Mouse (Mus musculus) lung, adult 2 months (tissue): ENCODE measurements around the gene Med16. TPM values are rescaled to one million over a fixed set of nuclear protein-coding genes. Genes with fewer than 3 reads are reported as not detected.
A peak's percentile ranks its signal among the peaks of the same experiment; 100 is the strongest.
"Not testable (repeated sequence)": the region's sequence is repeated elsewhere in the genome, so short reads cannot be mapped to it uniquely, and the experiment has no call there.

Source experiments
- DNase-seq: peaks from one replicate; pipeline ENCODE4 v3.0.0; 2022
- H3K4me1 ChIP-seq: fragments of 200-500 bp; 2 replicates; pipeline ENCODE4 v1.6.1; 2011; ENCODE audit warnings: low read length; ENCODE audit not compliant: control insufficient read depth, insufficient read depth
- H3K4me3 ChIP-seq: fragments of 200-500 bp; replicated peaks from 2 replicates; pipeline ENCODE3; 2011; ENCODE audit warnings: low read depth, mild to moderate bottlenecking, control low read depth, low read length; ENCODE audit errors: extremely low read depth
- CTCF ChIP-seq: fragments of 200-500 bp; IDR thresholded peaks from 2 replicates; pipeline ENCODE4 v1.5.1; 2011; ENCODE audit warnings: mild to moderate bottlenecking, low read length, control low read depth; ENCODE audit not compliant: insufficient read depth
- POLR2A ChIP-seq: fragments of 200-500 bp; IDR thresholded peaks from 2 replicates; pipeline ENCODE4 v1.6.1; 2011; ENCODE audit warnings: low read depth, mild to moderate bottlenecking, control low read depth, low read length, borderline replicate concordance; ENCODE audit errors: extremely low read depth
- WGBS: fragments of 180-500 bp; shearing (Covaris S2); methylation state at CpG from one replicate; pipeline ENCODE4 v1.1.7; 2018; 5-methylcytosine and 5-hydroxymethylcytosine counted together
- polyA plus RNA-seq: library from polyadenylated mRNA; depleted of rRNA; stranded (reverse); fragments of >200 nt; gene quantifications from 2 replicates; pipeline ENCODE4 v1.2.3, GENCODE M21; 2012

Gene Med16
- polyA plus RNA-seq, 1 experiment: 76.2 TPM

DNA sequence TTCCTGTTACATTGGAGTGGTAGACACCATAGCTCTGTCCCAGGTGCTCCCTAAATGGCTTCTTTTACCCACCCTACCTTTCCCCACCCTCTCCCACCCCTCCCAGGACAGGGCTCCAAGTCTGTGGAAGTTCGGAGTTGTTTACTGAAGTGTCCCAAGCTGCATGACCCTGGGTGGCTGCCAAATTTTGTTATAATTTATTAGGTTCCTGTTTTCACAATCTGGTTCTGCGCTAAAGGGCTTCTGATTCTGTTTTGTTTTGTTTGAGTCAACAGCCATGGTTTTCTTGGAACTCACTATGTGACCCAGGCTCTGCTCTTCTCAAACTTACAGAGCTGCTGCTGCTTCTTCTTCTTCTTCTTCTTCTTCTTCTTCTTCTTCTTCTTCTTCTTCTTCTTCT is 19.3 kb downstream of the Med16 start:
- Histone ChIP-seq H3K4me3 (no peak overlapping the region), H3K4me1 (peaks cover under 1% of the 10 kb centered on the region; the same call in 1 of the 2 replicates)
- DNase-seq: no peak
- TF ChIP-seq CTCF (no peak), POLR2A (no peak)
- 16% methylated on average over 2 of the region's 2 CpGs for WGBS

DNA sequence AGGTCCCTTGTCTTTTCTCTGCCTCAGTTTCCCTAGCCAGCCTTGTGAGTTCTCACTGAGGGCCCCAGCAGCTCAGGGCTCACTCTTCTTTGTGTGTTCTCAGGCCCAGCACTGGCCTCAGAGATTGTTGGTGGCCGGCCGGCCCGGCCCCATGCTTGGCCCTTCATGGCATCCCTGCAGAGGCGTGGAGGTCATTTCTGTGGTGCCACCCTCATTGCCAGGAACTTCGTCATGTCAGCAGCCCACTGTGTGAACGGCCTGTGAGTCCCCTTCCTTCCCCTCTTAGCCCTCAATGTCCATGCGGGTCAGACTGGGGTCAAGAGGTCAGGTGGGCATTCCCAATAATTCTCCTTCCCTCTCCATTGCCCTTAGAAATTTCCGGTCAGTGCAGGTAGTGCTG is 22.1 kb downstream of the Med16 start:
- H3K4me1 ChIP-seq: peaks cover 5% of the 10 kb centered on the region; the same call in 1 of the 2 replicates
- no peak for DNase-seq
- no peak overlapping the region for H3K4me3 ChIP-seq
- no peak for TF ChIP-seq CTCF
- TF ChIP-seq POLR2A: no peak
- 84% methylated on average over 8 of the region's 8 CpGs for WGBS

DNA sequence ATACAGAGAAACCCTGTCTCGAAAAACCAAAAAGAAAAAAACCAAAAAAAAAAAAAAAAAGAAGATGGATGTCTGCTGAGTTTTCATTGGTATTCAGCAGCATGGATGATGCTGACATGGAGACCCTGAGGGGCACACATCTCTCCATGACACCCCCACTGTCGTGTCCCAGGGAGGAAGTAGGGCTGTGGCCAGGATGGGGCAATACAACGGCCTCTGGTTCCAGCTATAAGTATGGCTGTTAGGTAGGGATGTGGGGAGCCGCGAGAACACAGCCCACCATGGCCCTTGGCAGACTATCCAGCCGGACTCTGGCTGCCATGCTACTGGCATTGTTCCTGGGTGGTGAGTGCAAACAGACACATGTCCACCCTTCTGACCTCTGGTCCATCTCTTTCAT is 22.7 kb downstream of the Med16 start, which contains the start of gene Elane:
Elane (plus strand) TSS at position 194 of the 400 bp plus-strand sequence.
- no peak for TF ChIP-seq CTCF

DNA sequence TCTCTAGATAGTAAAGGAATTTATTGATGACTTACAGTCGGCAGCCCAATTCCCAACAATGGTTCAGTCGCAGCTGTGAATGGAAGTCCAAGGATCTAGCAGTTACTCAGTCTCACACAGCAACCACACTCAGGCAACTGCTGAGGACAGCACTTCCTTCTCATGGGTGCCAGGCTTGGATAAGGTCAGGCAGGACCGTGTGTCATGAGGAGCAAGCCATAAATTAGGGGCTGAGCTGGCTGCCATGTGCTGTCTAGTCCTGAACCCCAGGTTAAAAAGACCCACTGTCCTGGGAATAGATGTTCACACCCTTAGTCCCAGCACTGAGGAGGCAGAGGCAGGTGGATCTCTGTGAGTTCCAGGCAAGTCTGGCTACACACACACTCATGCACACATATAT is 23.8 kb downstream of the Med16 start:
- not testable (repeated sequence) for DNase-seq, H3K4me1 ChIP-seq, H3K4me3 ChIP-seq
- WGBS: 63% methylated on average over 3 of the region's 3 CpGs

More for the DNA sequence above, 22.7 kb downstream of the Med16 start, which contains the start of gene Elane:
- DNase-seq: no peak
- Histone ChIP-seq H3K4me1 (peaks cover 5% of the 10 kb centered on the region; the same call in 1 of the 2 replicates), H3K4me3 (no peak within 1 kb of the TSS)
- 60% methylated on average over 6 of the region's 6 CpGs for WGBS

DNA sequence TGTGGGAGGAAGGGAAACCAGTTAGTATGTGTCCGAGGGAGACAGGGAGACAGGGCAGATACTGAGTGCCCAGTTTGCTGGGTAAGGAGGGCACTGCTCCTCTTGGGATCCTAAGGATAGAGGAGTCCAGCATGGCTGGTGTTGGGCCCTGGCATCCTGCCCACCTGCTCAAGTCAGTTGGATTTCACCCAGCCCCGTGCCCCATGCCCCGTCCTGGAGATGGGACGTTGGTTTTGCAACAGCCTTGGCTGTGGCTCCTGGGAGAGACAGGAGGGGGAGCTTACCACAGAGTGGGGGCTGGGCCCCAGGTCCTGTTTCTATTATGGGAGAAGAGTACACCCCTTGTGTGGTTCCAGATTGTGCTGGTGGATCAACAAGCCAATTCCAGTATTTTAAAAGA is 24.3 kb downstream of the Med16 start:
- H3K4me3 ChIP-seq: no peak overlapping the region
- WGBS: 30% methylated on average over 4 of the region's 4 CpGs

DNA sequence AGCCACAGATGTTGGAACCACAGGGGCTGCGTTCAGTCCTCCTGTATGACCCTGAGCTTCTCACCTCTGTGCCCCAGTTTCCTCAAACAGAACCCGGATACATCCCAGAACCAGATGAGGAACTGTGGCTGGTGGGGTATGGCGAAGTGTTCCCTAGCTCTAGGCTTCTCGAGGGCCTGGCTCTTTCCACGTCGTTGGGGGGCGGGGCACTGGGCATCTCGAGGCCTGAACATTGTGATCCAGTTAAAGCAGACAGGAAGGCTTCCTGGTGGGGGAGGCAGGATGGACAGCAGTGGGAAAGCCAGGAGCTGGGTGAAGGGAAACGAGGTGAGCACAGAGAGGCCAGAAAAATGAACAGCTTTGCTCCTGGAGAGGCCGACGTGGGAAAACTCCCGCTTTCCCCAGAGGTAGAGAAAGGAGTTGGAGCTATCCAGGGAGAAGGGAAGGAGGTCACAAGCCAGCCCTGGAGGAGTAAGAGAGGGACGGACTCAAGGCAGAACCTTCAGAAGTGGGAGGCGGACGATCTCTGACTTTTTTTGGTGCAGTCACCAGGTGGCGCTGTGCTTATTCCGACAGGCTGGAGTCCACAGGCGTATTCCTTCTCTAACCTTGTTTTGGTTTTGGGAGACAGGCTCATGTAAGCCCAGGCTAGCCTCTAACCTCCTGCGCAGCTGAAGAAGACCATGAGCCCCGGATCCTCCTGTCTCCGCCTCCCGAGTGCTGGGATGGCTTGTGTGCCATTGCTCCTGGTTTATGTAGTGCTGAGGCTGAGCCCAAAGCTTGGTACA is 25.2 kb downstream of the Med16 start:
- WGBS: 17% methylated on average over 22 of the region's 22 CpGs
- Histone ChIP-seq H3K4me1 (peaks cover 5% of the 10 kb centered on the region; the same call in 1 of the 2 replicates), H3K4me3 (no peak overlapping the region)
- TF ChIP-seq POLR2A (no peak), CTCF (peak; percentile 89)
- DNase-seq: peak; percentile 81

More for the DNA sequence above, 24.3 kb downstream of the Med16 start:
- H3K4me1 ChIP-seq: peaks cover 5% of the 10 kb centered on the region; the same call in 1 of the 2 replicates
- TF ChIP-seq POLR2A (no peak), CTCF (no peak)
- DNase-seq: peak; percentile 53

DNA sequence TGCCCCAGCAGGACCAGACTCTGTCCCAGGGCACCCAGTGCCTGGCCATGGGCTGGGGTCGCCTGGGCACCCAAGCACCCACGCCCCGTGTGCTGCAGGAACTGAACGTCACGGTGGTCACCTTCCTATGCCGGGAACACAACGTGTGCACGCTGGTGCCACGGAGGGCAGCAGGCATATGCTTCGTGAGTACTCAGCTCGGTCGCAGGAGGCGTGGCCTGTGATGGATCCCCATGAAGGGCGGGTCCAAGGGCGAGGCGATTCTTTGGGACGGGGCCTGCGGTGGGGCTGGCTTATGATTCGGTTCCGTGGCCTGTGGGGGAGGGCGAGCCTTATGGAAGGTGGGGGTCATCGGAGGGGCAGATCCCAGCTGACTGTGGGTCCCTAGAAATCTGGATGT is 26.7 kb downstream of the Med16 start:
- peaks cover 10% of the 10 kb centered on the region for H3K4me1 ChIP-seq
- no peak overlapping the region for H3K4me3 ChIP-seq
- TF ChIP-seq CTCF (no peak), POLR2A (no peak)
- WGBS: 14% methylated on average over 22 of the region's 22 CpGs
- no peak for DNase-seq

DNA sequence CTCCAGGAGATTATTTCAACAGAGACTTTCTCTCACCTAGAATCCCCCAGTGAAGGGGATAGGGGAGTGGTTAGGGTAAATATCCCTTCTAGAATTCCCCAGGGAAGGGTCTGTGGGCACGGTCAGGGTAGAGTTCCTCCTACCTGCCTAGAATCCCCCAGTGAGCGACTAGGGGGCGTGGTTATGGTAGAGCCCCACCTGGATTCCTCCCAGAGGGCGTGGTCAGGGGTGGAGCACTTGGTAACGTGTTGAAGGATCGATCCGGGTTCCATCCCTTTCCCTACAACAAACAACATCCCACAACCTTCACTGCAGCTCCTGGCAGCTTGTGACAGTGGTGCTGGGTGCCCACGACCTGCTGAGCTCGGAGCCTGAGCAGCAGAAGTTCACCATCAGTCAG is 28.0 kb downstream of the Med16 start:
- WGBS: 29% methylated on average over 9 of the region's 9 CpGs
- no peak for DNase-seq
- Histone ChIP-seq H3K4me1 (peaks cover 10% of the 10 kb centered on the region), H3K4me3 (no peak overlapping the region)
- TF ChIP-seq POLR2A (no peak), CTCF (no peak)

DNA sequence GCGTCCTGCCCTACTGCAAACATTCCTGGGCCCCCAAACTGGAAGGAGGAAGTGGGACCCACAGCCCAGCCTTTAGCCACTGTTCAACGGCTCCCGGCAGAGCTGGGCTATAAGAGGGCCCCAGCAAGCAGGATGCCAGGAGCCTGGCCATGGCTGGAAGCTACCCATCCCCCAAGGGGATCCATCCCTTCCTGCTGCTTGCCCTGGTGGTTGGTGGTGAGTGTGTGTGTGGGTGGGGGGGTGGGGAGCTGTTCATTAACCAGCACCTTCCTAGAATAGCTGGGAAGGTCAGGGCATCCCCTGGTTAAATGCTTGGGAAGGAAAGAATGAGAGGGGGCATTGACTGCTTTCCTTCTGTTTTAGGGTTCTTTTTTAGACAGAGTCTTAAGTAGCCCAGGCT is 29.2 kb downstream of the Med16 start:
- TF ChIP-seq CTCF: no peak
- no peak for TF ChIP-seq POLR2A
- no peak for DNase-seq
- peaks cover 11% of the 10 kb centered on the region for H3K4me1 ChIP-seq
- no peak overlapping the region for H3K4me3 ChIP-seq
- 53% methylated on average over 3 of the region's 3 CpGs for WGBS

DNA sequence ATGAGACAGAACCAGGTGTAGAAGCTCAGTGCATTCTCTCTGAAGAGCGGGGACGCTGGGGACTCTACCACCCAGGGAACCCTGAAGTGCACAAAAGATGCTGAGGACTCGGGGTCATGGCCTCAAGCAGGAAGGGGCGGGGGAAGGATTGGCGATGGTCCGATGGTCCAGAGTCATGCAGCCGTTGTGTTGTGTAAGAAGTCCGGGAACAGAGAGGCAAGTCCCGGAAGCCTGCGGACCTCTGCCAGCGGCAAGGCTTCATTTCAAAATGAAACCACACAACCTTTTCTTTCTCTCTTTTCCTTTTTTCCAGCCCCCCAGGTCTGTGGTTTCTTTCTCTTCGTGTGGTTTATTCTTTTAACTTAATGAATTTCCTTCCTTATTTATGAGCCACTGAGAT is 31.0 kb downstream of the Med16 start:
- DNase-seq: no peak
- WGBS: 23% methylated on average over 12 of the region's 12 CpGs
- no peak overlapping the region for H3K4me3 ChIP-seq
- H3K4me1 ChIP-seq: peaks cover 10% of the 10 kb centered on the region
- TF ChIP-seq CTCF (no peak), POLR2A (no peak)
